Mouse (Mus musculus) activated CD4-positive, CD25-positive, alpha-beta regulatory T cell, adult 4 months (primary cell): ENCODE measurements around the gene Tmem240. TPM values are rescaled to one million over a fixed set of nuclear protein-coding genes. Genes with fewer than 3 reads are reported as not detected.
A peak's percentile ranks its signal among the peaks of the same experiment; 100 is the strongest.
"Not testable (repeated sequence)": the region's sequence is repeated elsewhere in the genome, so short reads cannot be mapped to it uniquely, and the experiment has no call there.

Experiments used
- ATAC-seq: one replicate; pipeline ENCODE4 v1.8.0; 2017
- polyA plus RNA-seq, 2 experiments: library from polyadenylated mRNA; unstranded; fragments of 100-300 nt; shearing (Covaris generic); gene quantifications; one replicate each; pipeline ENCODE4 v1.2.1; 2017

Gene Tmem240
- polyA plus RNA-seq, 2 experiments from 2014 or later: 0.22 TPM; not detected in 1

DNA sequence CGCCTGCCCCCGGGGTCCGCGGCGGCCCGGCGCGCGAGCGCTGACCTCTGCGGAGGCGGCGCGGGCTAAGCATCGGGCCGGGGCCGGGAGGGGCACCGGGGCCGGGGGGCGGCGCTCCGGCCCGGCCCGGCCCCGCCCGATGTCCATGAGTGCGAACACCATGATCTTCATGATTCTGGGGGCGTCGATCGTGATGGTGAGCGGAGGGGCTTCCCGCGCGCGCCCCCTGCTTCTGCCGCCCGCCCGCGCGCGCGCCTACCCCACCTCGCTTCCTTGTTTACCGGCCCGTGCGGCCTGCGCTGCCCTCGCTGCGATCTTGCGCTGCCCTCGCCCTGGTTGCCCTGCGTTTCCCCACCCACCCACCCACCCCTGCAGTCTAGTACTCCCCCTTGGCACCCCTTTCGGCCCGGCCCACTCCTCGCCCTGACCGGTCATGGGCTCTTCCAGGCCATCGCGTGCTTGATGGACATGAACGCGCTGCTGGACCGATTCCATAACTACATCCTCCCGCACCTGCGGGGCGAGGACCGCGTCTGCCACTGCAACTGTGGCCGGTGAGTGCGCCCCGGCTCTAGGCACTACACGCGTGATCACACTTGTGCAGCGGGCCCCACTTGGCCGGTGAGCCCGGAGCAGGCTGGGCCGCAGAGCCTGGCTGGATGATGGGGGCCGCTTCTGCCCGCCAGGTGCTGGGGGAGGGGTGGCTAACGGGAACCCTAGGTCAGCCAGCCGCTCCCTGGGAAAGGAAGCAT, 527 bp downstream of the Tmem240 start:
- ATAC-seq: peak; percentile 6

DNA sequence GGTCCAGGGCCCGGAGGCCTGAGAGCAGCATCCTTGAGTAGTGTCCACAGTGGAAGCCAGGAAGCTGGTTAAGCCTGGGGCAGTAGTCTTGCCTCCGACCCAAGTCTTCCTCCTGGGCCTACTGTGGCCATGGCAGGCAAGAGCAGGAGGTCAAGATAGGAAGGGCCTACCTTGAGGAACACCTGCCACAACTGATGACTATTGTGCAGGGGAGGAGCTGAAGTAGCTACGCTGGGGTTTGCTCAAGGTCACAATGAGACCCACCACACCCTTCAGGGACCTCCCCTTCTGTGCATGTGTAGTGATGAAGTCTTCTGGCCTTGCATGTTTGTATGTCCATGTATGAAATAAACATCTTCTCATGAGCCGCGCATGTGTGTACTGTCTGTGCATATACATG, 1.2 kb downstream of the Tmem240 start:
- no peak for ATAC-seq

DNA sequence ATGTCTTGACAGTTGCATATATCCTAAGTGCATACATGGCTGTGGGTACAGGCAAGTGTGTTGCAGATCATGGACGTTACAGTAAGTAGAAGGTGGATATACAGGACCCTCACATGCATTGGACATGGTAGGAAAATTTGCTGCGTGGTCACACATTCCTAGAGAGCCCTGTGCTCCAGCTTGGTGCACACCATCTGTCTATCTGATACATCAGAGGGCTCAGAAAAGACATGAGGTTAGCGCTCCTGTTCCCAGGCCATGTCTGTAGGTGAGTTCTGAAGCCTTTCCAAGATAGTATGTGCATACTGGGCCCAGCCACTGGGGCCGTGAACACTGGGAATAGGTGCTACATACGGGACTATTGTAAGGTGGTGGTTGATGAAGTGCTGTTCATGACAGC, 1.8 kb downstream of the Tmem240 start:
- ATAC-seq: no peak

DNA sequence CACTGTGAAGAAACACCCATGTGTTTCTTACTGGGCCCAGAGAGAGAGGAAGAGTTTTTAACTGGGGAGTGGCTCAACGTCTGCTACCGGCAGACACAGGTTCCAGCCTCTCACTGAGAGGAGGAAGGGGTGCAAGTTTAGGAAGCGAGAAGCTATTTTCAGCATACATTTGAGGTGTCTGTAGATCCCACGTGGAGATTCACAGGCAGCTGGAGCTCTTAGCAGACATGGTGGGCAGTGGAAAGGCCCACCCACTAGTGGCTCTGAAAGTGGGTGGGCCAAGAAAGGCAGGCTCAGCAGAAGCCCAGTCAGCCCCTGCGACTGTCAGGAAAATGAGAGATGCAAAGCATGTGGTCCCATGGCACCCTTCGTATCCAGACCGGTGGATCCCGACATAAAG, 3.7 kb downstream of the Tmem240 start:
- no peak for ATAC-seq

DNA sequence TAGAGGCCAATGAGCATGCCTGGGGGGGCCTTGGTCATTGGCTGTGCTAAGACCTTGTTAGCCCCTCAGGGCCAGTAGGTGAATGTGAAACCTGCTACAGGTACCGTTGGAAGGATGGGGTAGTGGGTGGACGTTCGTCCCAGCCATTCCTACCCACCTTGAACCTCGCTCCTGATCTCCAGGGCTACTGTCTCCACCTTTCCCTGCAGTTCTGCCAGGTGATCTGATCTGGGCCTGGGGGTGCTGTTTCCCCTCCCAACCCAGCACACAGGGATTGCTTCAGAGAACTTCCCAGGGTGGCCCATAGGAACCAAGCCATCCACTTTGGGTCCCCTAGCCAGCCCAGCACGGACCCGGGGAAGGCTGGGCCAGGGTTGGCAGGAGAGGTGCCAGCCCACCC, 4.6 kb downstream of the Tmem240 start:
- ATAC-seq: no peak

DNA sequence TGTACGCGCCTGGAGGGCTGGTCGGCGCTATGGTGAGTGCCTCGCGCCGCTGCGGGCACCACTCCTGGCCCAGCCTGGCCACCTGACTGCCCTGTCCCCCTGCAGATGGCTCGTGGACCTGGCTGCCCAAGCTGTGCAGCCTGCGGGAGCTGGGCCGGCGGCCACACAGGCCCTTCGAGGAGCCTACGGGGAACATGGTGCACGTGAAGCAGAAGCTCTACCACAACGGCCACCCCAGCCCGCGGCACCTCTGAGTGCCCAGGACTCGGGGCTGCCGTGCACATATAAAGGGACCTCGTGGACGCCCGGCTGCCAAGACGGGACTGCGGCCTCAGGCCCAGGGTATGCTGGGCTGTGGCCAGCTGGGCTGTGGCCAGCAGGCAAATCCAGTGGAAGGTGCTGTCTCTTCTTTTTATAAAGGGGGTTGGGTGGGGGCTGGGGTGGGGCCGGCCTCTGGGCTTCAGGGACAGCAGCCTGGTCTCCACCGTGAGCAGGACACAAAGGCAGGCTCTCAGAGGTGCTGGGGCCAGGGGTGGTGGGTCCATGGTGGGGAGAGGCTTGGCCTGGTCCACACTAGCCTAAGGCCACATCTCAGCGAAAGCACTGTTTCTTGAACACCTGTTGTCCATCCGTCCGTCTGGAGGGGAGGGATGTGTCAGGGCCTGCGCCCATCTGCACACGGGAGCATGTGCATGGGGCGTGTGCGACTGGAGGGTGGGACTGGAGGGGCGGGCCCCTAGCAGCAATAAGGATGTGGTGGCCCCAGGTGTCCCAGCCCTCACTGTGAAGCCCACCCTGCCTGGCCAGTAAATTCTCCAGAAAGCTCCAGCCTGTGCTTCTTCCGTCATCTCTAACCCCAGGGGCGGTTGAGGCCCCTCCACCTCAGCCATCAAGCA, 5.4 kb downstream of the Tmem240 start:
- ATAC-seq: no peak

DNA sequence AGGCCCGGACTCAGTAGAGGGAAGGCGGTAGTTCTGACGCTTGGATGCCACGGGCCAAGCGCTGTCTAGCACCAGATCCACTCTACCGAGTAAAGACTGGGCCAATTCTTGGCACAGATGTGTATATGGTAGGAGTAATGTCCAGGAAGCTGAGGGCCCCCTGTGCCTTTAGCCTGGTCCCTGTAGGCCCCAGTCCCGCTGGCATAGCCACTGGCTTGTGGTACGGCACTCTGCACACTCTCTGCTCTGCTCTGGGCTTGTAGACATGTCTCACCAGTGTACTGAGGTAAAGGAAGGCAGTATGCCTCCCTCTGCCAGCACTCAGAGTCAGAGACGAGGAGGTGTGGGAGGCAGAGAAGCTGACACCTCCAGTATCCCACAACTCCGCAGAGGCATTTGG, 6.1 kb downstream of the Tmem240 start:
- ATAC-seq: not testable (repeated sequence)

DNA sequence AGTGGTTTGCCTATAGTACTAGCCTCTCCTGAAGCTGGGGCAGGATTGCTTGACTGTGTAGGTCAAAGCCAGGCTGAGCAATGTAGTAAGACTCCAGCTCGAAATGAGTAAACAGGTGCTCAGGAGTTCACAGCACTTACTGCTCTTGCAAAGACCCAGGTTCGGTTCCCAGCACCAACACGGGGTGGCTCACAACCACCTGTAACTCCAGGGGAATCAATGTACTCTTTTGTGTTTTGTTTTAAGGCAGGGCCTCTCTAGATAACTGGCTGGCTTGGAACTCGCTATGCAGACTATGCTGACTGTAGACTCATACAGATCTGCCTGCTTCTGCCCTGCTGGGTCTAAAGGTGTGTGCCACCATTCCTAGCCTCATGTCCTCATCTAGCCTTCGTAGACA, 8.1 kb downstream of the Tmem240 start:
- ATAC-seq: no peak

DNA sequence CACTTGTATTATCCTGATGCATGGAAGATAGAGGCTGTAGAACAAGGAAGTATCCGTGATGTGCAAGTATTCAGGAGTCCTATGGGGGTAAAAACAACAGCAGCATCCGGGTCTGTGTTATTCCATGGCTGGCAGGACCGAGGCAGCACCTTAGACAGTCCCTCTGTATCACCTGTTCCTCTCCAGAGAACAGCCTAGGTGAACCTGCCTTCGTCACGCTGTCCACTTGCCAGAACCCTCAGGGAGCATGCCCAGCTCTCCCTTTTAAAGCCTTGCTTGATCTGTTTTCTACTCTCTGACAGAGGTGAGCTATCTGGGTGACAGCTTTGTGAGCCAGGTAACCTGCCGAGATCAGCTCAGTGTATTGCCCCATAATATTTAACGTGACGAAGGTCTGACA, 9.9 kb downstream of the Tmem240 start:
- no peak for ATAC-seq

DNA sequence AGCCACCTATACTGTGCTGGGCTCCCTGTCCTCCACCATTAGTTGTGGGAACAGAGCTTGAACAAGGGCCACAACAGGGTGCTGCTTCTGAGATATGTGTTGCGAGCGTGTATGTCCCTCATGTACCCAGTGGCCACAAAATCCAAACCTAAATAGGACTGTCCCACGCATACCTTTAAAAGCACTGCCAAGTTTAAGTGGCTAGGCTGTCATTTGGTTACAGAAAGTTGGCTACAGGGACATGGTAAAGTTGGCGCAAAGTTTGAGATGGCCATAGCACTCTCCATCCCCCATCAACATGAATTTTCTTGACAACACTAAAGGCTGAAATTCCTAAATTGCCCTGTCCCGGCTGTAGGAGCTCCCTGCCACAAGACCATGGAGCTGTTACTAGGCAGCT, 10.5 kb downstream of the Tmem240 start:
- ATAC-seq: no peak

DNA sequence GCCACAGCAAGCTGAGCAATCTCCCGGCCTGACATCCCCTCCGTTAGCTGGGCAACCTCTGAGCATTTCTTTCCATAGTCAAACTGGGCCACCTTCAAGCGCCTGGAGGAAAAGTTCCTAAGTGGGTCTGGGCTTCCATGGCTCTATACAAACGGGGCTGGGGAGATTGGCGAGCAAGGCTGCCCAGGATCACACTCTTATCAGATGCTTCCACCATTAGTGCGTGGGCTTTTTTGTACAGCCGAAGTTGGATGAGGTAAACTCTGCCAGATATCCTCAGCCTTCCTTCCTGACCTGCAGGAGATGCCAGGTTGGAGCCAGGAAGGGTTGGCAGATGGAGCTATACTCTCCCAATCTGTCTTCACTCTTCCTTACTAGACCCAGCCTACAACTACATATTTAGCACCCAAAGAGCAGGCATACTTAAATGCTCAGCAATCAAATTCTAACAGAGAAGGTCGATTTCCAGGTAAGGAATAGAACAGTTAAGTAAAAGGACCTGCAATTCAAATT, 11.5 kb downstream of the Tmem240 start:
- ATAC-seq: no peak

DNA sequence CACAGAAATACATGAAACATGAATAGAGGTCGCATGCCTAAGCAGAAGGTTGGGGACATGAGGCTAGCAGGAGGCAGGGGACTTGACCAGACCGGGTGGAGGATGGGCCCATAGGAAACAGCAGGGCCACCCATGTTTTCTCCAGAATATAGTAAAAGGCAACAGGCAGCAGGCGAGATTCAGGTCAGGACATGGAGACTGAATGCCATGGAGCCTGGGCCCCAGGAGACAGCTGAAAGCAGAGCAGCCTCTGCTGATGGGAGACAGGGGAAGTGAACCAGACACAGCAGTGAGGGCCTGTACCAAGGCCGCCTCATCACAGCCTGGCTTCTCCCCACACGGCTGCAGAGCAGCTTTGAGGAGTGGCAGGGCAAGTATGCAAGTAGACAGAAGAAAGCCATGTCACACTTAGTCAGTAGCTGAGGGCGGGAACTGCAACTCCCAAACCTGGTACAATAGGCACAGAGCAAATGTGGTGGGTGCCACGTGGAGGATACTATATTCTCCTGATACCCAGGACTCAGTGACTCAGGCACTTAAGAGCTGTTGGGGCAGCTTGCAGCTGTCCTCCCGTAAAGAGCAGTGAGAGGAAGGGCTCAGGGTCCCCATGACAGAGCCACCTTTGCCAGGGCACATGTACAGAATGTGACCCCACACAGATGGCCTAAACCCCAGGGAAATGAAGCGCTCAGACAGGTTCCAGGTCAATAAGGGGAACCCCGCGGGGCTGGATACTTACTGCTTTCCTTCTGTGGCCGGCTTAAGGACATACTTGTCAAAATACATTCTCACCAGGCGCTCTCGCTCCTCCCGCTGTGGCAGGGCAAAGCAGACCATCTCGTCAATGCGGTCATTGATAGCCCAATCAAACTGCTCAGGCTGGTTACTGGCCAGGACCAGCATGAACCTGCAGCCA, 12.2 kb downstream of the Tmem240 start:
- ATAC-seq: no peak

DNA sequence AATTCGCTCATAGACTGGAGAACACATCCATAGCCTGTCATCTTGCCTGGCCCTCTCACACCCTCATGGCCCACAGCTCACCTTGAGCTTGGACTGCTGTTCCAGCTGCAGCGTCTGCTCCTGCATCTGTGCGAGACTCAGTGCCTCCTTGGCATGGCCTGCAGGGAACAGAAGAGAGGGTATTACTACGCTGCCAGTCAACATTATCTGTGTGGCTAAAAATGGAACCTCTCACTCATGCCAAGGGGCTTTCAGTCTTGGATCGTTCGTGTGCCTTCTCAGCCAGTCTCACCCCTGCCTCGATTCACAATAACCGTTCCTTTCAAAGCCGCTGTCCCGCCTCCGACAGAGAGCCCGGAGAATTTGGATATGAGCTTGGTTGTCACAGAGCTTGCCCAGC, 22.4 kb downstream of the Tmem240 start:
- ATAC-seq: no peak

DNA sequence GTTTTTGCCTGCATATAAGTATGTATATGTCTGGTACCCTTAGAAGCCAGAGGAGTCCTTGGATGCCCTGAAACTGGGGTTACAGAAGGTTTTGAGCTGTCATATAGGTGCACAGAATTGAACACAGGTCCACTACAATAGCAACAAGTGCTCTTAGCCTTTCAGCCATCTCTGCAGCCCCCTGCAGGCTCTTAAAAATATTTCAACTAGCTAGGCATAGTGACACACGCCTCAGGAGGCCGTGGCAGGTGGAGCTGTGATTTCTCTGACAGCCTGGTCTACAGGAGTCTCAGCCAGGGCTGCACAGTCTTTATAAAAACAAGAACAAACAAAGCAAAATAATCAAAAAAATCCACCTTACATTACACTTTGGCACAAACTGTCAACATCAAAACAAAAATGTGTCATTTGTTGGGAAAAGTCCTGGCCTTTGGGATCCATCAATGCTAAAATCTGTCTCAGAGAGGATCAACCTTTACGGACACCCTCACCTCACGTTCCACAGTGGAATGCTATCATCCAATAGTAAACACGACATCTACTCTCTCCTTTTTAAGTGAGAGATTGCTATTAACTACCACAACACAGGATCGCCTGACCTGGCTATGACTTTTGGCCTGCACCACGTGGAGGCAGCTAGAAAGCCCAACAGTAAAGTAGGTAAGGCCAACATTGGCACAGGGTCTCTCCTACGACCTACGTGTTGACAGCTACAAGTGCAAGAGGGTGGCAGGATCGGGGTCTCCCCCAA, 25.4 kb downstream of the Tmem240 start:
- no peak for ATAC-seq

DNA sequence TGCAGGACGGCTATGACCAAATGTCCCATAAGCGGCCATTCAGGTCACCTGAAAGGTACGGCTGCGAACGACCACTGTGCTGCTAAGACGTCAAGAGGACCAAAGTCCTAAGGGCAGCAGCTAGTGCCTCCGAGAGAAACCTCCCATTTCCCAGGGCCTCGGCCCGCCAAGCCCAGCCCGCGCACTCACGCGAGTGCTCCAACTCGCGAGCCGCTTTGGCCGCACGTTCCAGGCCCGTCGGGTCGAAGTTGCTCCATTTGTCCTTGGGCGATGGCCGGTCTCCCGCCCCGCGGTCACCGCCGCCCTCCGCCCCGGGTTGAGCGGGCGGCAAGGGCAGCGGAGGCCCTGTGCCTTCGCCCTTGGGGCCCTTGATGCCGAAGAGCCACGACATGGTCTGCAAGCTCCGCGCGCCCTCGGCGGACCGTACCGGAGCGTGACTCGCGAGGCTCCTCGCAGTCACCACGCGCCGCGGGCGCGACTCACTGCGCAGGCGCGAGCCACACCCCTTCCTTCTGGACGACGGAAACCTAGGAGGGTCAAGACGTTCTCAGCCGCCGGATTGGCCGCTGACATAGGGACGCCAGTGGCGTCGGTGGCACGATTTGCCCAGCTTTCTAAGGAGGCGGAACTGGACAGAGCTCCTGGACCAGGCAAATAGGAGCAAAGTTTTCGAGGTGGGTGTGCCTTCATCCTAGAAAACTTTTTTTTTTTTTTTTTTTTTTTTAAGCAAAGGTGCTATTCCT, 26.2 kb downstream of the Tmem240 start, which contains the start of gene Atad3a:
Gene Atad3a, minus strand, starts transcription at position 481 of the 743 bp plus-strand sequence.
- peak; percentile 94 for ATAC-seq

DNA sequence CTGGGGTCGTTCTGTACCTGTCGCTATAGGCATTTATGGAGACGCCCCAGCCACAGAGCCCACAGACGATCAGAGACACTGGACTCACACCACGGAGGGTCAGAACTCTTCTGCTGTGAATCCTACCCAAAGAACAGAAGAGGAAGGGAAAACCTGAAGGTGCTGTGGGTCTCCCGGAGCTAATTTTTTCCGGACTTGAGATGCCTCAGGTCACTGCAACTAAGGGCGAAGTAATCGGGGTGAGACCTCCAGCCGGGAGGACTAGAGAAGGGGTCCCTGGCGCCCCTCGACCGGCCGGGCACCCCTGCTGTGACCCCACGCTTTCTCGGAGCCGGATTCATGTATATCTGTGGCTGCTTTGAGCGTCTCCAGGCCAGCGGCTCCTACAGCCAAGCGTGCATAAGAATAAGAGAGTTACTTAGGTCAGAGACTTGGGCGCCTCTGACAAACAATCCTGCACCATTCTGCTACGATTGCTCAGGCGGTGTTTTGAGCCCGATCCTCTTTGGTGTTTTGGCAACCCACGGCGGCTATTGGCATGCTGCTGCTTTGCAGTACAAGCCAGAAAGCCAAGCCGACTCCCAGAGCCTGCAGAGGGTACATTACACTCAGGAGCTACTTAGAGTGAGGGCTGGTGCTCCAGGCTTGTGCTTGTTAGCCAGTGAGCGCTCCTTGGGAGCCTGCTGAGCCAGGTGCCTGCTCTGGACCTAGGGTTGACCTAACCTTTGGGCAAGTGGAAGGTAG, 26.9 kb downstream of the Tmem240 start:
- ATAC-seq: no peak

DNA sequence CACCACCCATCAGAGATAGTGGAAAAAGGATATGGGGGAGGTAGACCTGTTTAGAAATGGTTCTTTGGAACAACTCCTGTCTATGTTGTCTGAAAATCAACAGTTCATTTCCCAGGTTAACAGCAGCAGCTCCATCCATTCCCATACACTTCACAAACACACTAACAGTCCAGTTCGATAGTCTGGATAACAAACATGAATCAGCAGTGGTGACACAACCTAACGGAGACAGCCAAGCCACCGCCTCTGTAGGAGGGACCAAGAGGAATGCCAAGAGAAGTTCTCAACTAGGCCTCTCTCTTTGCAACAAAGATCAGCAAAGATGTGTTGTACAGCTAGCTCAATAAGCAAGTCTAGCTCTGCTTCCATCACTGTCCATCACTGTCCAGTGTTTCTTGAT, 27.8 kb downstream of the Tmem240 start:
- no peak for ATAC-seq

DNA sequence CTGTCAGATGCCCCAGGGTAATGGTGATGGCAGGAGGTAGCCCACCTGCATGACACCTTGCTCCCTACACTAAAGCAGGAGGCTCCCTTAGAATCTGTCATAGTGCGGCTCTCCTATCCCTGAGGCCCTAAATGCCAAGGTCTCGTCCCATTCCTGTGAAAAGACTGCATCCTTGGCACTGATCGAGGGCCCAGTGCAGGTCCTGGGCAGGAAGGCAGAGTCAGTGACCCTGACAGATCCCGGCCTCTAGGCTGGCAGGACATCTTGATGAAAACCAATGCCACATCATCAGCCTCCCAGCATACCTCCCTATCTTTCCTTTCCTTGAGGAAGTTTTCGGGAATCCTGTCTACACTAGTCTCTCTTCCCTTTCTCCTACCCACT, 34.9 kb downstream of the Tmem240 start:
- no peak for ATAC-seq

DNA sequence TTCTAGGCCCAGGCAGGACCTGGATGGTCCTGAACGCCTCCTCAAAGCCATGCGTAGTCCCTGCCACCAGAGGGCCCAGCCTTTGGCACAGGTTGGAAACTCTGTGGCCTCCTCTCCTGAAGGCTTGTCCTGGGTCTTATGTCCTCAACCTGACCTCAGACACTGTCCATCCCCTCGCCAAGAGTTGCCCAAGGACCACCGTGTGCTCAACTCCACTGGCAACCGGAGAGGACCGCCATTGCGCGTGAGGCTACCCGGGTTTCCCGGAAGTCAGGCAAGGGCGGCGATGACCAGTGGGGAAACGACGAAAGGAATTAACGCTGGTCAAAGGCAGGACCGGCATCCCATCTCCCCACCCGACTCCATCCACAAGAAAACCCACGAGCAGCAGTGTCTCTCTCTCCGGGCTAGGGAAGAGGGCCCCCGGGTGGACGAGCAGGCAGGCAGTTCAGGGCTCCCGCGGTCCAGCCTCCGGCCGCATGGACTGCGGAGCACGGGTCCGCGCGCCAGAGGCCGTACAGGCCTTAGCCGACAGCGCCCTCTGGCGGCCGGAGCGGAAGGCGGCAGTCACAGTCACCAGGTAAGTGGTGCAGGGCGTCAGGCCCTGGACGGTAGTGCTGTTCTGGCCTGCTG, 35.4 kb downstream of the Tmem240 start:
- peak; percentile 55 for ATAC-seq

DNA sequence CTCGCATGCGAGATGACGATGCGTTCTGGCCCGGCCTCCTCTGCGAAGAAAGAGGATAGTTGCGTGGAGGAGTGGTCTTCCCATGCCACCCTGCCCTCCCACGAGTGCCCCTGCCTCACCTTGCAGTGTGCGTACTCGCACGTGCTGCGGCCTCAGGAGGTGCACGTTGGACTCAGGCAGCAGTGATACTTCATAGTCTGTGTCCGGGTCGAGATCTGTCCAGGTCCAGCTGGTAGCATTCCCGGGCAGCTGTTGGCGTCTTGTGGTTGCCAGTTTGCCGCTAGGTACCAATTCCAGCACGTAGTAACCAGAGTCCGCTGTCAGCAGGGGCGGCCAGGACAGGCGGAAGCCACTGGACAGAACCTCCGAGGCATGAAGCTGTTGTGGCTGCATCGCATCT, 36.0 kb downstream of the Tmem240 start:
- no peak for ATAC-seq
